Mouse (Mus musculus): ENCODE results near the gene Sorcs1. TPM values are rescaled to one million over a fixed set of nuclear protein-coding genes. Genes with fewer than 3 reads are reported as not detected.

The Sorcs1 gene
- polyA plus RNA-seq, 1 experiment from 2014 or later = 0.28 TPM

DNA sequence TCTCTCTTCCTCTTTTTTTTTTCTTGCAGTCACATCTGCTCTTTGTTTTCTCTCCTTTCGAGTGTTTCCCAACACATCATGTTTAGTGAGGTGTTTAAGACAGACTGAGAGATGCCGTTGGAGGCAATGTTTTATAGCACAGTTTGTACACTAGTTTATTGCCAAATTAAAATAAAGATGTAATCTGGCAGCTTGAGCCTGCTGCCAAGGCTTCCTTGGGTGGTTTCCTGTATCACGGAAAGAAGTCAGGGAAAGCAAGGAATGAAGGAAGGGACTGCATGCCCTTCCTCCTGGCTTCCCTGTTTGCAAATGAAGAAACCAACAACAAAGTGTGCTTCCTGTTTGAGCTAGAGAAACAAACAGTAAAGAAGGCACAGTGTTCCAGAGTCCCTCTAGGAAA, 352.3 kb downstream of the Sorcs1 start:
- no peak for ATAC-seq (ENCODE audit: insufficient number of reproducible peaks, low FRiP score, low TSS enrichment, low read depth)
- Histone ChIP-seq H3K4me1 (ENCODE audit: control insufficient read depth, insufficient read depth, low read length) (no peaks in the 10 kb centered on the region), H3K4me3 (ENCODE audit: low read depth, low read length) (no peak overlapping the region), H3K9me3 (ENCODE audit: control insufficient read depth, low read length) (no peaks in the 10 kb centered on the region), H3K36me3 (ENCODE audit: control insufficient read depth, insufficient read depth, low read length) (no peaks in the 10 kb centered on the region), H3K4me2 (ENCODE audit: low read depth, severe bottlenecking) (no peak overlapping the region), H3K9ac (ENCODE audit: low read length) (no peak overlapping the region), H3K27me3 (ENCODE audit: control insufficient read depth, insufficient read depth, low read length) (no peaks in the 10 kb centered on the region), H3K27ac (replicated peaks; ENCODE audit: low read depth, low read length) (no peak overlapping the region)
- 49% methylated on average over 3 of the region's 3 CpGs for WGBS
- no peak for DNase-seq (ENCODE audit: low spot score)

DNA sequence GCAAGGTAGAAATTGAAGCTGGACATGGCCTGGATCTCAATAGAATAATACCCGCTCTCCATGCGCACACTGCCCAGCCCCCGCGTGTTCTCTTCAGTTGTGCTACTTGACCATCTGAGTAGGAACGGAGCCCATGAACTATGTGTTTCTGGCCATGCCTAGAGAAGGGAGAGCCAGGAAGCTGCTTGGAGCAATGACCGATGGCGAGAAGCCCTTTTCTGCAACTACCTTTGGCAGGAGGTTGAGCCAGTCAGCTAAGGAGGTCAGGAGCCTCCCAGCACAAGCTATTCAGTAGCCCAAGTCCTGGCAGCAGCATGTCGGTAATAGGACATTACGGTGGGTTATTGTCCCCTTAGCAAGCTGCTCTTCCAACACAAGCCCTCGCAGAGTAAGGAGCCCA, 352.8 kb downstream of the Sorcs1 start:
- no peak overlapping the region for H3K4me3 ChIP-seq (ENCODE audit: low read depth, low read length)
- 89% methylated on average over 10 of the region's 10 CpGs for WGBS
- DNase-seq (ENCODE audit: low spot score) (no peak), ATAC-seq (ENCODE audit: insufficient number of reproducible peaks, low FRiP score, low TSS enrichment, low read depth) (no peak)
- no peaks in the 10 kb centered on the region for H3K9me3 ChIP-seq (ENCODE audit: control insufficient read depth, low read length)
- no peak overlapping the region for H3K9ac ChIP-seq (ENCODE audit: low read length)
- no peaks in the 10 kb centered on the region for H3K27me3 ChIP-seq (ENCODE audit: control insufficient read depth, insufficient read depth, low read length)
- H3K36me3 ChIP-seq (ENCODE audit: control insufficient read depth, insufficient read depth, low read length) = no peaks in the 10 kb centered on the region
- H3K4me2 ChIP-seq (ENCODE audit: low read depth, severe bottlenecking) = no peak overlapping the region
- H3K4me1 ChIP-seq (ENCODE audit: control insufficient read depth, insufficient read depth, low read length) = no peaks in the 10 kb centered on the region
- H3K27ac ChIP-seq (replicated peaks; ENCODE audit: low read depth, low read length) = no peak overlapping the region

DNA sequence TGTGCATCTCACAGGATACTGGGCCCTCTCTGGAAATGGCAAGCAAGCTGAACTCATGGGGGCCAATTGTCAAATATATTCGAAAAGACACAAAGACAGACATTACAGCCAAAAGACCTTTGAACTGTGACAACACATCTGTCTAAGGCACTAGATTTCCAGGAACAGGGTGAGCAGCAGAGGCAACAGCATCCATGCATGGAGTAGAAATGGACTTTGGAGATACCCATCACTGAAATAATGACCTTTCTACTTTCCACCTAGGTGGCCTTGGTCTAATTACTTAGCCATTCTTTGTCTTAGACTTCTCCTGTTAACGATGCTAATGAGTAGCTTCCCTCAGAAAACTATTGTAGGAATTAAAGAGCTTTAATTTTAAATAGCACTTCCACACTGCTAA, 371.4 kb downstream of the Sorcs1 start:
- H3K9me3 ChIP-seq (ENCODE audit: control insufficient read depth, low read length) = no peaks in the 10 kb centered on the region
- 85% methylated on average over 2 of the region's 2 CpGs for WGBS
- H3K36me3 ChIP-seq (ENCODE audit: control insufficient read depth, insufficient read depth, low read length) = no peaks in the 10 kb centered on the region
- no peak overlapping the region for H3K4me3 ChIP-seq (ENCODE audit: low read depth, low read length)
- no peak for ATAC-seq (ENCODE audit: insufficient number of reproducible peaks, low FRiP score, low TSS enrichment, low read depth)
- H3K9ac ChIP-seq (ENCODE audit: low read length) = no peak overlapping the region
- no peak overlapping the region for H3K27ac ChIP-seq (replicated peaks; ENCODE audit: low read depth, low read length)
- no peaks in the 10 kb centered on the region for H3K27me3 ChIP-seq (ENCODE audit: control insufficient read depth, insufficient read depth, low read length)
- H3K4me1 ChIP-seq (ENCODE audit: control insufficient read depth, insufficient read depth, low read length) = no peaks in the 10 kb centered on the region
- no peak for DNase-seq (ENCODE audit: low spot score)
- H3K4me2 ChIP-seq (ENCODE audit: low read depth, severe bottlenecking) = no peak overlapping the region

DNA sequence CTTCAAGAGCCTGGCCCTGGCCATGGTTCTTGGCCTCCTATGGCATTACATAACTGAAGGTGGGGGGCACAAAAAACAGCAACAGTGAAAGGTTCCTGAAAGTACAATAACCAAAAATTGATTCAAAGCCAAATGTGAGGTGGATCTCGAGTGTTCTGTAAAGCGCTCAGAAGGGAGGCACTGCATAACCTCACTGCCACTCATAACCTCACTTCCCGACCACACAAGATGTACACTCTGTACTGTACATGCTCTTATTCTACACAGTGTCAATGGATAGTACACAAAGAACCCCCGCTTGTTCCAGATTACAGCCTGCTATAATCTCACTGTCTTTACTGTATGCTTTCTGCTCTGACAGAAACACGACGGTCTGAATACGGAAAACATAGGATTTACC, 384.2 kb downstream of the Sorcs1 start:
- no peak for DNase-seq (ENCODE audit: low spot score)

DNA sequence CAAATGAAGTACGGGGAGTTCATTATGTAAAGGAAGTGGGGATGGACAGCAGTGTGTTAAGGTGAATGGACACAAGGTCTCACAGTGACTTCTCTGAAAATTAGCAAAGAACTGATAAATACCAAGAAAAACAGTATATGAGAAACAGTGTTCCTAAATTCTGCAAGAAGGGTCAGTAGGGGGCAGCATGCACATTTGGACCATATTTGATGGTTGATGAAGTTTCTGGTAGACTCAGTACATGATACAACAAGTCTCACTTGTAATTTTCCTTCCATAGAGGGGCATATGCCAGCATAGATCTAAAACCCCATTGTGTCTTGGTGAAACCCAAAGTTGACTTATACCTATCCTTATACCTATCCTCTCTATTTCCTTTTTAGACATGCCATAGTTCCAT, 414.0 kb downstream of the Sorcs1 start:
- H3K4me3 ChIP-seq (ENCODE audit: low read depth, low read length) = no peak overlapping the region
- no peak overlapping the region for H3K27ac ChIP-seq (replicated peaks; ENCODE audit: low read depth, low read length)
- no peak for ATAC-seq (ENCODE audit: insufficient number of reproducible peaks, low FRiP score, low TSS enrichment, low read depth)
- no peaks in the 10 kb centered on the region for H3K27me3 ChIP-seq (ENCODE audit: control insufficient read depth, insufficient read depth, low read length)
- H3K4me2 ChIP-seq (ENCODE audit: low read depth, severe bottlenecking) = no peak overlapping the region
- no peak overlapping the region for H3K9ac ChIP-seq (ENCODE audit: low read length)
- H3K9me3 ChIP-seq (ENCODE audit: control insufficient read depth, low read length) = no peaks in the 10 kb centered on the region
- DNase-seq (ENCODE audit: low spot score) = peak; percentile 33
- H3K4me1 ChIP-seq (ENCODE audit: control insufficient read depth, insufficient read depth, low read length) = no peaks in the 10 kb centered on the region
- H3K36me3 ChIP-seq (ENCODE audit: control insufficient read depth, insufficient read depth, low read length) = no peaks in the 10 kb centered on the region
- WGBS = 84% methylated on average over 1 of the region's 1 CpGs

More for the DNA sequence above, 384.2 kb downstream of the Sorcs1 start:
- no peak overlapping the region for H3K4me3 ChIP-seq (ENCODE audit: low read depth, low read length)
- H3K4me2 ChIP-seq (ENCODE audit: low read depth, severe bottlenecking) = no peak overlapping the region
- 87% methylated on average over 7 of the region's 7 CpGs for WGBS
- no peaks in the 10 kb centered on the region for H3K4me1 ChIP-seq (ENCODE audit: control insufficient read depth, insufficient read depth, low read length)
- no peaks in the 10 kb centered on the region for H3K9me3 ChIP-seq (ENCODE audit: control insufficient read depth, low read length)
- H3K27ac ChIP-seq (replicated peaks; ENCODE audit: low read depth, low read length) = no peak overlapping the region
- no peak overlapping the region for H3K9ac ChIP-seq (ENCODE audit: low read length)
- no peaks in the 10 kb centered on the region for H3K36me3 ChIP-seq (ENCODE audit: control insufficient read depth, insufficient read depth, low read length)
- ATAC-seq (ENCODE audit: insufficient number of reproducible peaks, low FRiP score, low TSS enrichment, low read depth) = no peak
- H3K27me3 ChIP-seq (ENCODE audit: control insufficient read depth, insufficient read depth, low read length) = no peaks in the 10 kb centered on the region

DNA sequence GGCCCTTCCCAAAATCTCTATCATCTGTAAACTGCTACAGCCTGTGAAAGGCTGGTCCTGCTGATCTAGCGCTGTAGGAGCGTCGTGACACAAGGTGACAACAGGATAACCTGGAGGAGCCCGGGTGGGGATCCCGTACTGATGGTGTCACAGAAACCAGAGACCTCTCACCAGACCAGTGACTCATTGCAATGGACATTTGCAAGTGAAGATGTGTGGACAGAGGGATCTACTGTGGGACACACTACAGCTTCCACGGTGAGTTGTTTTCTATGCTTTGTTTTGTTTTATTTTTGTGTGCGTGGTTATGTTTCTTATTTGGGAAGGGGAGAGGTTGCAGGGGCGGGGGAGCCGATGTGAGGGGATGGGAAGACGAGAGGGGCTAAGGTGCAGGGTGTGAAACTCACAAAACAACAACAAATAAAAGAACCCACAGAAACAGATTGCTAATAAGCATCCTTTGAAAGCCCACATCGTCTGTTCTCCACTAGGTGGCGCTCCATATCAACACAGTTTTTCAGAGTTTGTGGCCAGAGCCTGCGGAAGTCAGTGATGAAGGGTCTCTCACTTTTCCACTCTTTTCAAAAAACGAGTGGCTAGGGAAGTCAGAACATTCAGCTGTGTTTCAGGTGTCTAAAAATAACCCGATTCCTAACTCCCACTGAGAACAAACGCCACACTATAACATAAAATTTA, 419.6 kb downstream of the Sorcs1 start:
- Histone ChIP-seq H3K9me3 (ENCODE audit: control insufficient read depth, low read length) (no peaks in the 10 kb centered on the region), H3K36me3 (ENCODE audit: control insufficient read depth, insufficient read depth, low read length) (no peaks in the 10 kb centered on the region), H3K27ac (replicated peaks; ENCODE audit: low read depth, low read length) (no peak overlapping the region), H3K4me1 (ENCODE audit: control insufficient read depth, insufficient read depth, low read length) (no peaks in the 10 kb centered on the region), H3K4me2 (ENCODE audit: low read depth, severe bottlenecking) (no peak overlapping the region), H3K4me3 (ENCODE audit: low read depth, low read length) (no peak overlapping the region), H3K27me3 (ENCODE audit: control insufficient read depth, insufficient read depth, low read length) (no peaks in the 10 kb centered on the region), H3K9ac (ENCODE audit: low read length) (no peak overlapping the region)
- DNase-seq (ENCODE audit: low spot score) (peak; percentile 71), ATAC-seq (ENCODE audit: insufficient number of reproducible peaks, low FRiP score, low TSS enrichment, low read depth) (no peak)
- WGBS = 38% methylated on average over 16 of the region's 16 CpGs

DNA sequence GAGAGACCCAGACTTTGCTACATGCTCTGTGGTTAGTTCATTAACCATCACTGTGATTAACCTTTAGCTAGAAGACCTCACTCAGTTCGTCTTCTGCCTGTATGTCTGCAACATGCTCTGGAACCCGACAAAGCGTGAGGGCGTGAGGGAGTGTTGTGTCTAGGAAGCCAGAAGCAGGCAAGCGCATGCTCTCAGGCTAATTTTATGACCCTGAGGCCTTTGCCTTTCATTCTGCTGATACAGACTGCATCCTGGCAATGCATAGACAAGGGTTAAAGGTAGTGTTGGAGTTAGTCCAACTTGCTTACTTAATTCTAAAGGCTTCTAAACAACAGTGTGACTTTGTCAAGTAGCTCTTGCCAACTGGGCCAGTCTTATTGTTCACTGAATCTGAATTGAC, 458.0 kb downstream of the Sorcs1 start:
- Histone ChIP-seq H3K4me1 (ENCODE audit: control insufficient read depth, insufficient read depth, low read length) (no peaks in the 10 kb centered on the region), H3K9me3 (ENCODE audit: control insufficient read depth, low read length) (no peaks in the 10 kb centered on the region), H3K4me2 (ENCODE audit: low read depth, severe bottlenecking) (no peak overlapping the region), H3K9ac (ENCODE audit: low read length) (no peak overlapping the region), H3K27me3 (ENCODE audit: control insufficient read depth, insufficient read depth, low read length) (no peaks in the 10 kb centered on the region), H3K4me3 (ENCODE audit: low read depth, low read length) (no peak overlapping the region), H3K36me3 (ENCODE audit: control insufficient read depth, insufficient read depth, low read length) (no peaks in the 10 kb centered on the region), H3K27ac (replicated peaks; ENCODE audit: low read depth, low read length) (no peak overlapping the region)
- ATAC-seq (ENCODE audit: insufficient number of reproducible peaks, low FRiP score, low TSS enrichment, low read depth) (no peak), DNase-seq (ENCODE audit: low spot score) (no peak)
- WGBS = 68% methylated on average over 5 of the region's 5 CpGs

DNA sequence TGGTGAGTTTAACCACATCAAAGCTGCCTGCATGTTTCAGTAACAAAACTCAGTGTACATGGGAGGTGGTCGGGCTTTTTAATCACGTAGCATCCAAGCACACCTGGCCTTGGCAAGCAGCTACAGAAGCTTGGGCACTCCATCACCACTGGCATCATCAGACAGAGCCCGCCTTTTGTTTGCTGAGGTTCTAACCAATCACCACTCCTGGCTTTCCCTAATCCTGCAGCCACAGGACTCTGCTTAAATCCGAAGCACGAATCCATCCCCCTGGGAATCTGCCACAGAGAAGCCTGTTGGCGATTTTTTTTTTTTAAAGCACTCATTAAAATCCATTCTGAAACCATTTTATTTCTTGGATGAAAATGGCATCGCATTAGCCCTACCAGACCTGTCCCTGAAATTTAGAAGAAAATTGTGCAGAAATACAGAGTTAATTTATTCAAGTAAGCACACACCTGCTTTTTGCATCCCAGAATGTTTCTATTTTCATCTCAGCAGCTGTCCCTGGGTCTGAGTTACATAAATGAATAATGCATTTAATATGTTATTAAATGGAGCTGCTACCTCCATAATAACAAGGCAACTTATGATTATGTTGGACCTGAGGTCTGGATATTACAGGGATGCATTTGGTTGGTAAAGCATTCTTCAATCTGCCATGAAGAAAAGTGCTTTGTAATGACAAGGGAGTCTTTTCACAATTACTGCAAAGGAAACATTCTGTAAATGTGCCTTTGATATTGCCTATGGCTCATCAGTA, 463.8 kb downstream of the Sorcs1 start:
- ATAC-seq (ENCODE audit: insufficient number of reproducible peaks, low FRiP score, low TSS enrichment, low read depth) = no peak
- 50% methylated on average over 7 of the region's 7 CpGs for WGBS
- no peaks in the 10 kb centered on the region for H3K27me3 ChIP-seq (ENCODE audit: control insufficient read depth, insufficient read depth, low read length)

More for the DNA sequence above, 463.8 kb downstream of the Sorcs1 start:
- Histone ChIP-seq H3K4me1 (ENCODE audit: control insufficient read depth, insufficient read depth, low read length) (no peaks in the 10 kb centered on the region), H3K4me3 (ENCODE audit: low read depth, low read length) (no peak overlapping the region), H3K9ac (ENCODE audit: low read length) (no peak overlapping the region), H3K4me2 (ENCODE audit: low read depth, severe bottlenecking) (no peak overlapping the region), H3K27ac (replicated peaks; ENCODE audit: low read depth, low read length) (no peak overlapping the region), H3K36me3 (ENCODE audit: control insufficient read depth, insufficient read depth, low read length) (no peaks in the 10 kb centered on the region), H3K9me3 (ENCODE audit: control insufficient read depth, low read length) (no peaks in the 10 kb centered on the region)
- no peak for DNase-seq (ENCODE audit: low spot score)

Data from limb, embryonic 11.5 days (tissue).